Mouse (Mus musculus): Measurements from ENCODE around the gene Trabd.
A peak's percentile ranks its signal among the peaks of the same experiment; 100 is the strongest.

Trabd gene

DNA sequence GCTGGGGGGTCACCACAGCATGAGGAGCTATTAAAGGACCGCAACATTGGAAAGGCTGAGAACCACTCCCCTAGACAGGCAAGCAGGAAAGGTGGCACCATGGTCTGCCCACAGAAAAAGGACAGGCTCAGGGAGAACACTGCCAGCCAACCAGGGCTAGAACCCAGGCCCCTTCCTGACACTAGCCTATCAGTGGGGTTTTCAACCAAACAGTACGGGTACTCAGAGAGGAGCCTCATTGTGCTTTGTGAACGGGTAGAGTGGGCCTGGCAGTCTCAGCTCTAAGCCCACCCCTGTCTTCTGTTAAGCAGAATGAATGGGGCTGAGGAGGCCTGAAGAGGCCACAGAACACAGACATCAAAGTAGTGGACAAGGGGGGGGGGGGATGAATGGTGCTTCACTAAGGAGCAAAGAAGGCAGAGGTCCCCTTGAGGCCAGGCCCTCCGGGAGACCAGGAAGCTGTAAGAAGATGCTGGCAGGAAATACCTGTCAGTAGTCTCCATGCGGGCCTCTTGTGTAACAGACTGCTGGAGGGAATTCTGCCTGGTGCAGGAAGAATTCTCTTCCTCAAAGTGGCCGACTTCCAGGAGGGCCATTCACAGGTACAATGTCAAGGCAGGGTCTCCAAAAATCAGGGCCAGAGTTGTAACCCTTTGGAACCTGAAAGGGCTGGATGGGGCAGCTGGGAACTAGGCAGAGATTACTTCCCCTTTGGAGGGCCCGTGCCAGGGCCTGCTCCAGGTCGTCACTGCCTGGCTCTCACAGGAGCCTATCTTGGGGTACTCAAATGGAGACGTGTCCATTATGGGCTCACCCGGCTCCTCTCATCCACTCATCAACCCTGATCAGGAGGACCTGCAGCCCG, at the start of gene Trabd:
Trabd (plus strand) TSS at position 512 of the 865 bp plus-strand sequence.
- no peak for DNase-seq (ENCODE audit: low read depth, low spot score)

DNA sequence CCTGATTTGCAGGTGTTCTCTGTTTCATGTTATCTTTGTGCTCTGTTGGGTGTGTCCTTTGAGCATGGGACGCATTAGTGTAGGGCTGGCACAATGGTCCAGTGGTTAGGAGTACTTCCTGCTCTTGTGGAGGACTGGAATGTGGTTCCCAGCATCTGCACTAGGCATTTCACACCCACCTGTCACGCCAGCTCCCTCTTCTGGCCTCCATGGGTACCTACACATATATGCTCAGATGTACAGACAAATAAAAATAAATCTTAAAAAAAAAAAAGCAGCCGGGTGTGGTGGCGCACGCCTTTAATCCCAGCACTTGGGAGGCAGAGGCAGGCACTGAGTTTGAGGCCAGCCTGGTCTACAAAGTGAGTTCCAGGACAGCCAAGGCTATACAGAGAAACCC, 30.5 kb upstream of the Trabd start:
- DNase-seq (ENCODE audit: low read depth, low spot score): no peak

DNA sequence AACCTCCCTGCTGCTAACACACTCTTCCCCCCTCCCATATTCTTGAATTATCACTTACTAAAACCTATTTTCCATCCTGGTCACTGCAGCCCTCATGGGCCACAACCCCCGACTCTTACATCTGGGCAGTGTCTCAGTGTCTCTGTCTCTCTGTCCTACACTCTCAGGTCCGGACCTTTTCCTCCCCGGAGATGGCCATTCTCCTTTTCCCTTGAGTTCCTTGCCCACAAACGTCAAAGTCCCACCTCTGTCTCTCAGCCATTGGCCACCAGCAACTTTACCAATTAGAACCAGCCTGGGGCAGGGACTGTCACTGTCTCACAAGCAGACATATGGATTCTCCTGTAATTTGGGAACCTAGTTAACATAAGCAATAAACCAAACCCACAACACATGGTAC, 28.6 kb upstream of the Trabd start:
- no peak for DNase-seq (ENCODE audit: low read depth, low spot score)

DNA sequence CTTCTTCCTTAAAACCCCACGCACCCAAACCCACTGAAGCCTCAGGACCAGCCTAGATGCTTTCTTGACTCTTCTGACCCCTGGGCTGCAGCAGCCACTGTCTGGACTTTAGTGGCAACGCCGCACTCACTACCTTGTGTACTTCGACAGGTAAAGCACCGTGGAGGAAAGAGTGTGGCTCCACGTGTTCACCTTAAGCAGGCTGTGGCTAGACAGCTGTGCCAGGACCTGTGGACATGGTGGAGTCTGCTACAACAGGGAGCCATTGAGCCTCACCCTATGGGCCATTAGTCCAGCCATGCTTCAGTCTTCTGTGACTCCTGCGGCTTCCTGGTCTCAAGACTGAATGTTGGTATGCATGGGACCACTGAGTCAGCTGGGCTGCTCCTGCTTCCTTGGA, 20.3 kb upstream of the Trabd start:
- no peak for DNase-seq (ENCODE audit: low read depth, low spot score)

DNA sequence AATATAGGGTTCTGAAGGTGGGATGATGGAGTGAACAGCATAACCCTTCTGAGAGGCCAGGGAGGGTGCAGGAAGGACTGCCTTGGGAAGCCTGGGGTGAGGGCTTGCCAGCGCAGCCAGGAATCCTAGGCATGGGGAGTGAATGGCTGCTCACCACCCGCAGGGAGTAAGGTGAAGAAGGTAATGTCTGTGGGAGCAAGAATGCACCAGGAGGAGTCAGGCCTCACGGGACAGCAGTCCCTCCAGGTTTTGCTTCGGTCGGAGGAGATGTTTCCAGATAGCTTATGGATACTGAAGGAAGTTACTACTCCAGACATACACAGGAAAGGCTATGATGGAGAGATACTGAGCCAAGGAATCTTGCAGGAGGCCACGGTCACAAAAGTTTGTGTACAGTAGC, 16.2 kb upstream of the Trabd start:
- no peak for DNase-seq (ENCODE audit: low read depth, low spot score)

DNA sequence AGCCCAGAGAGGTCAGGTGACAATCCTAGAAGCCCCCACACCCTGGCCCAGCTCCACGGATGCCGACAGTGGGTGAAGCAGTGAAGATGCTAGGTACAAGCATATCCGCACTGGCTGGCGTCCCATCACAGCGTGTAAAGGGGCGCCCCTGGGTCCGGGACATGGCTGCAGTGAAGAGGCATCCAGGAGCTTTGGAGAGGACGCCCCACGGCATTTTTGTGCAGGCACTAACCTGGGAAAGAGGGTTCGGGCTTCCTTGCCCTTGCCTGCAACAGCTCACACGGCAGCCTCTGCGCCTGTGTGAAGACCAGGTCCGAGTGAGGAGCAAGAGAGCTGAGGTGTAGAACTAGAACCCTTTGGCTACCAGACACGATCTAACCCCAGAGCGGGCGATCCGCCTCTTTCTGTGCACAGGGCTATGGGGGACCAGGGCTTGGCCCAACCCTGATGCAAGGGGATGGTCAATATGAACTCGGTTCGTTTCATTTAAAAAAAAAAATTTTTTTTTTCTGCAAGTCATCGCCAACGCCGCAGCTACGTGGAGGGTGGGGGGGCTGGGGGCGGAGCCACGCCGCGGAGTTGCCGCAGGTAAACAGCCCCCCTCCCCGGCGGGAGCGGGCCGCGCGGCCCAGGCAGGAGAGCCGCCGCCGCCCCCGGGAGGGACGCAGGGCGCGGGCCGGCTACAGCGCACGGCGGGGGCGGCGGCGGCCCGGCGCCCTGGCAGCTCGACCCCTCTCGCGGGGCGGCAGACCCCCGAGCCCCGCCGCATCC, 15.6 kb upstream of the Trabd start, which contains the start of gene Panx2:
Panx2 (plus strand) TSS at position 574 of the 771 bp plus-strand sequence.
- no peak for DNase-seq (ENCODE audit: low read depth, low spot score)

DNA sequence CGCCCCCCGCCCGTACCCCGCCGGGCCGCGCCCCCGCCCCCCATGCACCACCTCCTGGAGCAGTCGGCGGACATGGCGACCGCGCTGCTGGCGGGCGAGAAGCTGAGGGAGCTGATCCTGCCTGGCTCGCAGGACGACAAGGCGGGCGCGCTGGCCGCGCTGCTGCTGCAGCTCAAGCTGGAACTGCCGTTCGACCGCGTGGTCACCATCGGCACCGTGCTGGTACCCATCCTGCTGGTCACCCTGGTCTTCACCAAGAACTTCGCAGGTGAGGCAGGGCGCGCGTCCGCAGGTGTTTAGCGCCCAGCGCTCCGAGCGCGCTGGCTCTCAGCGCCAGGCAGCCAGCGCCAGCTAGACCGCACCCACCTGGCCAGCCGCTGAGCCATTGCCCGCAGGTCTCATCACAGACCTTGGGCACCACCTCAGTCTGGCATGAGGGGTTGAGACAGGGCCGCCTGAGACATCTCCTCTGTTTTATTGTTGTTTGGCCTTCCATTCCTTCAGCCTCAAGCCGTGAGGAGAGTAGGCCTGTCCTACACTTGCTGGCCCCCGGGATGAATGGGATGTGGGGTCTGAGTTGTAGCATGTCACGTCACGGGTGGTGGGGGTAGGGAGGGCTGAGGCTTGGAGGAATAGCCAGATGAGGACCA, 14.8 kb upstream of the Trabd start:
- no peak for DNase-seq (ENCODE audit: low read depth, low spot score)

DNA sequence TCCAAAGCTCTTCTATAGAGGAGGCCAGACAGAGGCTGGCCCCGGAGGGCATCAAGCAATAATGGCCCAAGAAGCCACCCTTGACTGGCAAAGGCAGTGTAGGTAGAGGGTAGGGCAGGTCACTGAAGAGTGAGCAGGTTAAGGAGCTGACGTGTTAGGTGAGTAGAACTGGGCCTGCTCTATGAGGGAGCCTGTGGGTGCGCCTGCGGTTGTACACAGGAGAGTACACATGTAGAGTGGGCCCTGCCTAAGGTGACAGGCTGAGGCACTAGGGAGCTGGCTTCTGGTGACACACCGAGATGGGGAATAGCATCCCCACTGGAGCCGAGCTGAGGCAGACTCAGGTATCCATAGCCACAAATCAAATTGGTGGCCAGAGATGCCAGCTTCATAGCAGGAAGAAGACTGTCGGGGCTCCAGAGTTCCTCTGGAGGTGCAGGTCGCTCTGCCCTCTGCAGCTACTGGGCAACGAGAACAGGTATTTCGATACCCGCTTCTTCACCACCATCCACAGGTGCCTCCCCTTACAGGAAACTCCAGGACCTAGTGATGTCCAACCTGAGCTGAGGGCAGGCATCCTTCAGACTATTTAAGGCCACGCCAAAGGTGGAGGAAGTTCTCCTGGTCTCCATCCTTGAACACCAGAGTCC, 14.0 kb upstream of the Trabd start:
- no peak for DNase-seq (ENCODE audit: low read depth, low spot score)

DNA sequence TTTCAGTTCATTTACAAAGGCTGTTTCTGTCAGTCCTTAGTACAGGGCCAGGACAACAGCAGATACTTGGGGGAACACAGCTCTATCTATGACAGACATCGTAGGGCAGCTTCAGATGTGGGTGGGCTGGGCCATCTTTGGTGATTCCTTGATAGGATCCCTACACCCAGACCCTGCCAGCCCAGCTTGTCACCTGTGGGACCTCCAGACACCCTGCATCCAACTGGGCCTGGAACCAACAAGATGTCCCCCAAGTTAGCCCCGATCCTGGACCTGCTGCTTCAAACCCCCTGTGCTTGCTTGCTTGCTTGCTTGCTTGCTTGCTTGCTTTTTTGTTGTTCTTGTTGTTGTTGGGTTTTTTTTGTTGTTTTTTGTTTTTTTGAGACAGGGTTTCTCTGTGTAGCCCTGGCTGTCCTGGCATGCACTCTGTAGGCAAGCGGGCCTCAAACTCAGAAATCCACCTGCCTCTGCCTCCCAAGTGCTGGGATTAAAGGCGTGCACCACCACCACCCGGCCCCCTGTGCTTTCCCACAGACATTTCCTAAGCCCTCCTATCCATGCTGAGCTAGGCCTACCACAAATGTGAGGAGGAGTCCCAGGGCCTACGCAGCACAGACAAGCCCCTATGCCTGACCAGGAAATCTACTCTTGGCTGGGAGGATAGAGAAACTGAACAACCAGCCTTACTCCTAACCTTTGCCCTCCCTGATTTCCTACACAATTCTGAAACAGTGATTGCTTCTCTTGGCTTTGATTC, 13.0 kb upstream of the Trabd start:
- no peak for DNase-seq (ENCODE audit: low read depth, low spot score)

DNA sequence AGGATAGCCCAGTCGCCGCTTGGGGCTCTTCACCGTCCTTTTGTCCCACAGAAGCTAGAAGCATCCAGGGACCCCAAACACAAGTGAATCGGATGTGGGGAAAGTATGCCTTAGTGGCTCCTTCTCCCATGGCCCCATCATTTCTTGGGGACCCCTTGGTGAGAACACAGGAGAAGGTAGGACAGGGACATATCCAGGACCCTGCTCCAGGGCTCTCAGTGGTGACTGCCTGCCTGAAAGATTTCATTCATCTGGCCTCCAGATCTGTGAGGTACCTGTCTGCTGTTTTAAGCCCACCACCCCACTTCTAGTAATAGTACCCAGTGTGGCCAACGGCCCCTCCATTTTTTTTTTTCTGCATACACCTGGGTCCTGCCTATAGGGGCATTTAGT, 12.4 kb upstream of the Trabd start:
- DNase-seq (ENCODE audit: low read depth, low spot score): no peak

DNA sequence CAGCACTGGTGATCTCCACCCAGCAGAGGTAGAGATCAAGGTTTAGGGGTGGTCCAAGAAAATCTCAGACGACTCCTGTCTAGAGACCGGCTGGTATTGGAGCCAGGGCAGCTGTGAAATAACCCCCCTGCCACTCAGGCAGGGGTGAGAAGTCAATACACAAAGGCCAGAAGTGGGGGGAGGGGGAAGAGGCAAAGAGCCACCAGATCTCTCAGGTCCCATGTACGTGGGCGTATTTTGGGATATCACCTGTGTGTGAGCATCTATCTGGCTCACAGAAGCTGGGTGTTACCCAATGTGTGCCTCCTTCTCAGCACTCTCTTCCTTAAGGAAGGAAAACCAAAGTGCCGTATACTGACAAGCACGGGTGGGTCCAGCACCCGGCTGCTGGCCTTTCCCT, 11.9 kb upstream of the Trabd start:
- DNase-seq (ENCODE audit: low read depth, low spot score): no peak

DNA sequence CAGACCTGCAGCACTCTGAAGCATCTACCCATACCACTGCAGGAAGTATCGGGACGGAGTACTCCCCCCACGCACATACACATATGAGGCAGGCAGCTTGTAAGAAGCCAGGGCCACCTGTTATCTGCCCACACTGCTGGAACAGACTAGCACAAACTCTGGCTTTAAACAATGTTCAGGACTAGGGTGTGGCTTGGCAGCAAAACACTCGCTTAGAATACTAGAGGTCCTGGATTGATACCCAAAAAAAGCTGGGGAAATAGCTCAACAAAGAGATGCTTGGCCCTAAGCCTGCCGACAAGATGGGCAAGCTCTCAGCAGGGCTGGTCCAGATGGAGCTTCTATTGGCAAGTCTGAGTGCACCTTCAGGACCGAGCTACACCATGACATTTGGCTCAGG, 11.4 kb upstream of the Trabd start:
- no peak for DNase-seq (ENCODE audit: low read depth, low spot score)

DNA sequence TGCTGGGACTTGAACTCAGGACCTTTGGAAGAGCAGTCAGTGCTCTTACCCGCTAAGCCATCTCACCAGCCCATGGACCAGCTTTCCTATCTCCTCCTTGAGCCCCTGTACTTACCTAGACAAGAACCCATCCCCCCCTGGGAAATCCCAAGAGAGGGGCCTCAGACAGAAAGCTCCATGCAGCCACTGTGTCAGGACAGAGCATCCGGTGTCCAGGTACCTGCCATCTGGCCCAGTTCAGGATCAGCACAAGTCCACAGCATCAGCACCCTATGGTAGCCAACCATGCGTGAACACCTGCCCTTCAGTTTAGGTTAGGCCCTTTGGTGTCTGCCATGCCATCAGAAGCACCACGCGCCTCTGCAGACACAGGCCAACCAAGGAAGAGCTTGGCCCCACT, 10.0 kb upstream of the Trabd start:
- DNase-seq (ENCODE audit: low read depth, low spot score): no peak

DNA sequence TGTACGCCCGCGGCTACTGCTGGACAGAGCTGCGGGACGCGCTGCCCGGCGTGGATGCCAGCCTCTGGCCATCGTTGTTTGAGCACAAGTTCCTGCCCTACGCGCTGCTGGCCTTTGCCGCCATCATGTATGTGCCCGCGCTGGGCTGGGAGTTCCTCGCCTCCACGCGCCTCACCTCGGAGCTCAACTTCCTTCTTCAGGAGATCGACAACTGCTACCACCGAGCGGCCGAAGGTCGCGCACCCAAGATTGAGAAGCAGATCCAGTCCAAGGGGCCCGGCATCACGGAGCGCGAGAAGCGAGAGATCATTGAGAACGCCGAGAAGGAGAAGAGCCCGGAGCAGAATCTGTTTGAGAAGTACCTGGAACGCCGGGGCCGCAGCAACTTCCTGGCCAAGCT, 7.3 kb upstream of the Trabd start:
- no peak for DNase-seq (ENCODE audit: low read depth, low spot score)

DNA sequence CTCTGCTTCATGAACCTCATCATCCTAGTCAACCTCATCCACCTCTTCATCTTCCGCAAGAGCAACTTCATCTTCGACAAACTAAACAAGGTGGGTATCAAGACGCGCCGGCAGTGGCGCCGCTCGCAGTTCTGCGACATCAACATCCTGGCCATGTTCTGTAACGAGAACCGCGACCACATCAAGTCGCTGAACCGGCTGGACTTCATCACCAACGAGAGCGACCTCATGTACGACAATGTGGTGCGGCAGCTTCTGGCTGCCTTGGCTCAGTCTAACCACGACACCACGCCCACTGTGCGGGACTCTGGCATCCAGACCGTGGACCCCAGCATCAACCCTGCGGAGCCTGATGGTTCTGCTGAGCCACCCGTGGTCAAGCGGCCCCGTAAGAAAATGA, 6.7 kb upstream of the Trabd start:
- DNase-seq (ENCODE audit: low read depth, low spot score): no peak

DNA sequence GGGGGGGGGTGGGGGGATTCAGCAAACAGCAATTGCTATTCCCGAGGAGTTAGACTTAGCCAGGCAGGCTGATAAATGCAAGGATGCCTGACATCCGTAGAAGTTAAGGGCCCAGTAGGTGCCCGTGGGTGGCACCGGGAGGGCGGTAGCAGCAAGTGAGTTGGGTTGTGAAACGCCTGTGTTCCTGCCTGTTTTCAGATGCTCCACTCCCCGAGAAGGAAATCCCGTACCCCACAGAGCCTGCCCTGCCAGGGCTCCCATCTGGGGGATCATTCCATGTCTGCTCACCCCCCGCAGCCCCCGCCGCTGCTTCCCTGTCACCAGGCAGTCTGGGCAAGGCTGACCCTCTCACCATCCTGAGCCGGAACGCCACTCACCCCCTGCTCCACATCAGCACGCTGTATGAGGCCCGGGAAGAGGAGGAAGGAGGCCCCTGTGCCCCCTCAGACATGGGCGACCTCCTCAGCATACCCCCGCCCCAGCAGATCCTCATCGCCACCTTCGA, 5.5 kb upstream of the Trabd start:
- no peak for DNase-seq (ENCODE audit: low read depth, low spot score)

DNA sequence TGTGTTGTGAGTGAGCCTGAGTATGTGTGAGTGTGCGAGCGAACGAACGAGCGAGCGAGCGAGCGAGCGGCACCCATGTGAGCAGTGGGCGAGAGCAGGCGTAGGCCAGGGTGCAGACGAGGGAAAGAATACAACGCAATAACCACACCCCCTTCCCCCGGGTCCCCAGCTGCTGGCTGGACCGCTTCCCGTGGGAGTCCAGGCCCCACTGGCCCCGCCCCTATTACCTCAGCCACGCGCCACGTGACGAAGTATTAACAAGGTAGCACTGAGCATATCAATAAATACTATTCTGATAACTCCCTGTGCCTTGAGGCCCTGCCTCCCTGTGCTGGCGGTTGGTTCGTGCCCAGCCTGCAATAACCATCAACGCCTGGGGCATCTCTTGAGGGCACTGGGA, 4.3 kb upstream of the Trabd start:
- no peak for DNase-seq (ENCODE audit: low read depth, low spot score)

DNA sequence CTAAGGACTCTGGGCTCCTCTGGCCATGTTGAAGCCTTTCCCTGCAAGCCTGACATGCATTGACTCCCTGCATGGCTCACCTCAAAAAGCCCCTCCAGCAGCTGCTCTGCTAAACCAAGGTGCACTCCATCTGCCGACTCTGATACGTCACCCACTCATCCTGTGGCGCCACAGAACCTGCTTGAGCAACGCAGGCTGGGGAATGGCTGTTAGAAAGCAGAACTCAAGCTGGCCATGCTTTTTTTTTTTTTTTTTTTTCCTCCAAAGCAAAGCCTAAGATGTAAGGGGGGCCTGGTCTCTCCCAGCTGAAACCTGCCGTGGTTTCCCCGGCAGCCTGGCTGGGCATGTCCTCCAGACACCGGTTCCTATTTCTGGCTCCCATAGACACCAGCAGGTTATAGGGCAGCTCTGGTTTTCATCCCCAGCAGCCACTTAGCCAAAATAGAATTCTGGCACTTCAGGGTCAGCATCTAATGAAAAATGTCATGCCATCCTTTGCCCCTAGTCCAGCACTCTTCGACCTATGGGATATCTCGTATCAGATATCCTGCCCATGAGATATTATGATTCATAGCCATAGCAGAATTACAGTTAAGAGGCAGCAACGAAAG, 826 bp upstream of the Trabd start:
- DNase-seq (ENCODE audit: low read depth, low spot score): no peak

DNA sequence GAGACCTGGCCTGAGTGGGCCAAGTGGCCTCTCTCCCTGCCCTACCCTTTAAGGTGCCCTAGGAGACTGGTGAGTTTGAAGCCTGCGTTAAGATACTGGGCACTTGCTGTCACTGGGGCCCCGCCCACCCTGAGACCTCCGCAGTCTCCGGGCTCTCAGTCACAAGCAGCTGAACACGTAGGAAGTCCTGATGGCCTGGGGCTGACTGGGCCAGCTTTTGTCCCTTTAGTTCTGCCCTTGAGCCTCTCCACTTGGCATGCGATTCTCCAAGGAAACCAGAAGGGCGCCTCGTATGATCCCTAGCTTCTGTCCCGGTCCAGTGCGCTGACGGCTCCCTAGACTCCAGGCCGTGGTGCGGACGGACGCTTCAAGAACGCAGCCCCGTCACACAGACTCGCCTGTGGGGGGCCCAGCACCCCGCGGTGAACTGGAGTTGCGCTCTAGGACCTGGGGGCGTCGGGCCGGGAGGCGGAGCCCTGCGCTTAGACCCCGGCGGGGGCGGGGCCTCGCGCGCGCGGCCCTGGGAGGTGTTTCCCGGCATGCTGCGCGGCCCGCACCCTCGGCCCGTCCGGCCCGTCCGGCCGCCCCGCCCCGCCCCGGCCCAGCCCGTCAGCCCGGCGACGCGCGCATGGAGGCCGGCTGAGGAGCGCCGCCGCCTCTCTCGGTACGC, 689 bp downstream of the Trabd start:
- DNase-seq (ENCODE audit: low read depth, low spot score): peak; percentile 81

DNA sequence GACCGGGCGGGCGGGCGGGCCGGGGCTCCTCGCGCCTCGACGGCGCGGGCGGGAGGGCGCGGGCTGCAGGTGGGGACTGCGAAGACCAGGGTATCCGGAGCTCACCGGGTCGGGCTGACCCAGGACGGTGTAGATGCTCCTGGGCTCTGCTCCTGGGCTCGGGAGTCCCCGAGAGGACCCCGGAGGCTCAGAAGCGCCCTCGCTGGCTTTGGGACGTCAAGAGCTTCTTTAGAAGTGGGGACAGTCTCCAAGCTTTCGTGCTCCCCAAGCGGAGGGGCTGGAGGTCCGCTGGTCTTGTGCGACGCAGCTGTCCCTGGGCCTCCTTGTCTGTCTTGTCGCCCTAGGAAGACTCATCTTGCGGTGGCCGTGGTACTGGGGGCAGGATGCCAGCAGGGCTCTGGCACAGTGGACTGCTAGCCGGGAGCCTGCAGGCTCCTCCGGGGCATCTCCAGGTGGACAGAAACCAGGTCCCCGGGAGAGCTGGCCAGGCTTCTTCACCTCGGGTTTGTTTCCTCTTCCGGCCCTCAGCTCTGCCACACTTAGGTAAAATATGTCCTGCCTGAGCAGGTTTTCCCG, 1.3 kb downstream of the Trabd start:
- DNase-seq (ENCODE audit: low read depth, low spot score): no peak

Measured in embryo, embryonic 11.5 days (tissue).